Mouse (Mus musculus): ENCODE data around the gene Ccnc. TPM values are rescaled to one million over a fixed set of nuclear protein-coding genes. Genes with fewer than 3 reads are reported as not detected.
A peak's percentile ranks its signal among the peaks of the same experiment; 100 is the strongest.

The Ccnc gene
- total and polyA plus RNA-seq, 2 experiments, result 4.4 to 19.0 TPM

GRCm38 (mm10) chr4:21687783-21688702 is 39.5 kb upstream of the Ccnc start:
- Histone ChIP-seq H3K36me3 (ENCODE audit: control insufficient read depth, insufficient read depth, low read length) (no peaks in the 10 kb centered on the region), H3K27ac (replicated peaks; ENCODE audit: insufficient read depth, low read depth, low read length) (no peak overlapping the region), H3K79me2 (ENCODE audit: control insufficient read depth, insufficient read depth, low read length) (no peaks in the 10 kb centered on the region), H3K4me1 (ENCODE audit: control insufficient read depth, insufficient read depth, low read length) (no peaks in the 10 kb centered on the region), H3K4me3 (ENCODE audit: insufficient read depth, low read depth, low read length) (peak overlapping the region; percentile 49; the same call in 1 of the 2 replicates), H3K27me3 (ENCODE audit: control insufficient read depth, insufficient read depth, low read length) (peaks cover 34% of the 10 kb centered on the region), H3K9ac (ENCODE audit: low read depth, low read length) (no peak overlapping the region)
- 6% methylated on average over 43 of the region's 51 CpGs for WGBS
- DNase-seq (ENCODE audit: extremely low read depth, low read depth, low spot score), result peak; percentile 7
- TF ChIP-seq CTCF (IDR thresholded peaks at IDR 0.05; ENCODE audit: low read depth, low read length) (no peak), POLR2A (IDR thresholded peaks at IDR 0.05; ENCODE audit: extremely low read depth, insufficient read depth, low read length) (no peak)

GRCm38 (mm10) chr4:21688703-21689200 is 38.7 kb upstream of the Ccnc start:
- H3K4me1 ChIP-seq (ENCODE audit: control insufficient read depth, insufficient read depth, low read length), result no peaks in the 10 kb centered on the region
- H3K27me3 ChIP-seq (ENCODE audit: control insufficient read depth, insufficient read depth, low read length), result peaks cover 30% of the 10 kb centered on the region
- no peak overlapping the region for H3K27ac ChIP-seq (replicated peaks; ENCODE audit: insufficient read depth, low read depth, low read length)
- TF ChIP-seq CTCF (IDR thresholded peaks at IDR 0.05; ENCODE audit: low read depth, low read length) (0 out of 2 replicates have a peak, but pooled peaks have one; percentile 5), POLR2A (IDR thresholded peaks at IDR 0.05; ENCODE audit: extremely low read depth, insufficient read depth, low read length) (no peak)
- H3K4me3 ChIP-seq (ENCODE audit: insufficient read depth, low read depth, low read length), result peak overlapping the region; percentile 49; the same call in 1 of the 2 replicates
- no peaks in the 10 kb centered on the region for H3K79me2 ChIP-seq (ENCODE audit: control insufficient read depth, insufficient read depth, low read length)
- no peak for DNase-seq (ENCODE audit: extremely low read depth, low read depth, low spot score)
- under 1% methylated on average over 47 of the region's 64 CpGs for WGBS
- no peak overlapping the region for H3K9ac ChIP-seq (ENCODE audit: low read depth, low read length)
- no peaks in the 10 kb centered on the region for H3K36me3 ChIP-seq (ENCODE audit: control insufficient read depth, insufficient read depth, low read length)

- H3K79me2 ChIP-seq (ENCODE audit: control insufficient read depth, insufficient read depth, low read length), result no peaks in the 10 kb centered on the region
- H3K27ac ChIP-seq (replicated peaks; ENCODE audit: insufficient read depth, low read depth, low read length), result no peak overlapping the region
- no peaks in the 10 kb centered on the region for H3K36me3 ChIP-seq (ENCODE audit: control insufficient read depth, insufficient read depth, low read length)
- WGBS, result 5% methylated on average over 18 of the region's 18 CpGs
- no peak overlapping the region for H3K9ac ChIP-seq (ENCODE audit: low read depth, low read length)
- TF ChIP-seq POLR2A (IDR thresholded peaks at IDR 0.05; ENCODE audit: extremely low read depth, insufficient read depth, low read length), result no peak
- no peak for TF ChIP-seq CTCF (IDR thresholded peaks at IDR 0.05; ENCODE audit: low read depth, low read length)
- H3K4me1 ChIP-seq (ENCODE audit: control insufficient read depth, insufficient read depth, low read length), result no peaks in the 10 kb centered on the region
- H3K27me3 ChIP-seq (ENCODE audit: control insufficient read depth, insufficient read depth, low read length), result peaks cover 29% of the 10 kb centered on the region
- no peak for DNase-seq (ENCODE audit: extremely low read depth, low read depth, low spot score)
- no peak overlapping the region for H3K4me3 ChIP-seq (ENCODE audit: insufficient read depth, low read depth, low read length)
Observed at GRCm38 (mm10) chr4:21689492-21689941, 38.0 kb upstream of the Ccnc start.

GRCm38 (mm10) chr4:21690221-21690620 is 37.3 kb upstream of the Ccnc start:
- Histone ChIP-seq H3K36me3 (ENCODE audit: control insufficient read depth, insufficient read depth, low read length) (no peaks in the 10 kb centered on the region), H3K9ac (ENCODE audit: low read depth, low read length) (no peak overlapping the region), H3K4me1 (ENCODE audit: control insufficient read depth, insufficient read depth, low read length) (no peaks in the 10 kb centered on the region), H3K79me2 (ENCODE audit: control insufficient read depth, insufficient read depth, low read length) (no peaks in the 10 kb centered on the region), H3K27me3 (ENCODE audit: control insufficient read depth, insufficient read depth, low read length) (peaks cover 29% of the 10 kb centered on the region), H3K4me3 (ENCODE audit: insufficient read depth, low read depth, low read length) (no peak overlapping the region), H3K27ac (replicated peaks; ENCODE audit: insufficient read depth, low read depth, low read length) (no peak overlapping the region)
- no peak for DNase-seq (ENCODE audit: extremely low read depth, low read depth, low spot score)
- WGBS, result 21% methylated on average over 7 of the region's 7 CpGs
- TF ChIP-seq CTCF (IDR thresholded peaks at IDR 0.05; ENCODE audit: low read depth, low read length), result no peak
- TF ChIP-seq POLR2A (IDR thresholded peaks at IDR 0.05; ENCODE audit: extremely low read depth, insufficient read depth, low read length), result no peak

- 26% methylated on average over 7 of the region's 7 CpGs for WGBS
- H3K9ac ChIP-seq (ENCODE audit: low read depth, low read length), result no peak overlapping the region
- no peak for TF ChIP-seq POLR2A (IDR thresholded peaks at IDR 0.05; ENCODE audit: extremely low read depth, insufficient read depth, low read length)
- TF ChIP-seq CTCF (IDR thresholded peaks at IDR 0.05; ENCODE audit: low read depth, low read length), result peak; percentile 80
- no peak overlapping the region for H3K27ac ChIP-seq (replicated peaks; ENCODE audit: insufficient read depth, low read depth, low read length)
- H3K27me3 ChIP-seq (ENCODE audit: control insufficient read depth, insufficient read depth, low read length), result no peaks in the 10 kb centered on the region
- H3K4me3 ChIP-seq (ENCODE audit: insufficient read depth, low read depth, low read length), result no peak overlapping the region
- H3K36me3 ChIP-seq (ENCODE audit: control insufficient read depth, insufficient read depth, low read length), result no peaks in the 10 kb centered on the region
- DNase-seq (ENCODE audit: extremely low read depth, low read depth, low spot score), result peak; percentile 15
- no peaks in the 10 kb centered on the region for H3K79me2 ChIP-seq (ENCODE audit: control insufficient read depth, insufficient read depth, low read length)
- H3K4me1 ChIP-seq (ENCODE audit: control insufficient read depth, insufficient read depth, low read length), result no peaks in the 10 kb centered on the region
Observed at GRCm38 (mm10) chr4:21695638-21696254, 31.8 kb upstream of the Ccnc start.

Data from liver, adult 2 months (tissue).